Mouse (Mus musculus): ENCODE measurements around the gene Foxn3.

- no peak for TF ChIP-seq POLR2A (IDR thresholded peaks at IDR 0.05; ENCODE audit: insufficient read depth, low read length)
- no peak for TF ChIP-seq CTCF (IDR thresholded peaks at IDR 0.05; ENCODE audit: low read depth, low read length)
Observed at GRCm38 (mm10) chr12:99186239-99186638, 377.1 kb downstream of the Foxn3 start.

Measured in ES-Bruce4 (cell line).